Mouse (Mus musculus) c-Kit-positive CD71-negative TER-119-negative erythroid progenitor cells, embryonic 14.5 days (primary cell): ENCODE results near the gene Padi6.

Experiments used
- DNase-seq: peaks from one replicate; pipeline ENCODE4 v3.0.0-alpha.2; 2013; ENCODE audit warnings: low read depth

Gene Padi6

GRCm38 (mm10) chr4:140747978-140748377 is 5.5 kb upstream of the Padi6 start:
- DNase-seq = no peak

DNA sequence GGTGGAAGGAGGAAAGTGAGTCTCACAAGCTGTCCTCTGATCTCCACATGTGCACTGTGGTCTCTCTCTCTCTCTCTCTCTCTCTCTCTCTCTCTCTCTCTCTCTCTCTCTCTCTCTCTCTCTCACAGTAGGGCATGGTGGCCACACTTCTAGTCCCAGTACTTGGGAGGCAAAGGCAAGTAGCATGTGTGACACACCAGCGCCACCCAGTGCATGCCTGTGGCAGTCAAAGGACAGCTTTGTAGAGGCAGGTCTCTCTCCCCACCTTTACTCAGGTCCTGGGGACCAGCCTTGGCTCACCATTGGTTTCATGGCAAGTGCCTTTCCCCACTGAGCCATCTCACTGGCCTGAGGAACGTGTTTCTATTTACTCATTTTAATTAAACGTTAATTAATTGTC is 2.2 kb upstream of the Padi6 start:
- DNase-seq = peak; percentile 65

DNA sequence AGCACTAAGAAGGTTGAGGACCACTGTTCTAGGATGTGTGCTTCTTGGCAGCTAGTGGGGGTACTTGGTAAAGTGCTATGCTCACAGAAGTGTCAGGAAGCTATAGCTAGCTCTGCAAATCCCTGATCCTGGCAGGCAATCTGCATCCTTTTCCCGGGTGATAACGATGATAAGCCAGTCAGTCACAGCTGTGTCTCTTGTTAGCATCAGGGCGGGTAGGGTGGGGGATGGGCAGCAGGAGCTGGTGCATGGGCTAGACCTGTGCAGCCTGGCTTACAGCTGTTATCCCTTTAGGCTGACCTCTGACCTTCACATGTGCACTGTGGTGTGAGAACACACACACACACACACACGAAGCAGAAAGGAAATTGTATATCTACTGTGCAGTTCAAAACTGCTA is 643 bp upstream of the Padi6 start:
- no peak for DNase-seq

DNA sequence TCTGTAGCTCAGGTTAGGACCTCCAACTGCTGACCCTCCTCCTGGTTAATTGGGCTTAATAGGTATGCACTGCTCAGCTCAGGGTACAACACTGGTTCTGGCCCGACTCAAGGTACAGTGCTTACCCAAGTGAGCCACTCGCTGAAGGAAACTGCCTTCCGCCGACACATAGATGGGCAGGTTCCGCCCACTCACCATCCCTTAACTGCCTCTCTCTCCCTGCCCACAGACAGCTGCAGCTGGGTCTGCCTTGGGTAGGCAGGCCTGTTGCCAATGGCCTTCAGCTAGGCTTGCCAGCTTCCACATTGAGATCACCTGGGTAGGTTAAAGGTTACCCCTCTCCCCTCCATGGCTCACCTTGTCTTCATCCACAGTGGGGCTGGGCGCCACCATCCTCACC is 1.0 kb downstream of the Padi6 start:
- DNase-seq = no peak

DNA sequence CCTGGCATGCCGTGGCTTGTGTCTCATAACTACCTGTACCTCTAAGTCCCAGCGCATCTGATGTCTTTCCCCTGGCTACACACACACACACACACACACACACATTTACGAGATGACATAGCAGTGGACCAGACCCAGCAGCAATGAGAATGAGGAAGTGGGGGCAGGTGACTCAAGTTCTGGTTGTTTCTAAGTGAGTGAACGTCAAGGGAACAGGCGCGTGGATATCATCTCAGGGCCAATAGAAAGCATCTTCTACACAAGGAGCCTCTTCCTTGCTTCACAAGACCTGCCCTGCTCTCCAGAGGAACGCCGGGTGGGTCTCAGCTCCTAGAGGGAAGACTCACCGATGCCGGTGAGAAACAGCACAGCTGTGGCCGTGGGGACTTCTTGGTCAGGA is 1.8 kb downstream of the Padi6 start:
- no peak for DNase-seq

GRCm38 (mm10) chr4:140732871-140733270 is 9.6 kb downstream of the Padi6 start:
- no peak for DNase-seq

- DNase-seq = no peak
Measured at GRCm38 (mm10) chr4:140731654-140732053, 10.8 kb downstream of the Padi6 start.

- no peak for DNase-seq
Measured at GRCm38 (mm10) chr4:140726907-140727306, 15.5 kb downstream of the Padi6 start.

GRCm38 (mm10) chr4:140724739-140725138 is 17.7 kb downstream of the Padi6 start:
- DNase-seq = no peak

- no peak for DNase-seq
Measured at GRCm38 (mm10) chr4:140723801-140724200, 18.6 kb downstream of the Padi6 start.

GRCm38 (mm10) chr4:140723192-140723591 is 19.3 kb downstream of the Padi6 start:
- DNase-seq = no peak

DNA sequence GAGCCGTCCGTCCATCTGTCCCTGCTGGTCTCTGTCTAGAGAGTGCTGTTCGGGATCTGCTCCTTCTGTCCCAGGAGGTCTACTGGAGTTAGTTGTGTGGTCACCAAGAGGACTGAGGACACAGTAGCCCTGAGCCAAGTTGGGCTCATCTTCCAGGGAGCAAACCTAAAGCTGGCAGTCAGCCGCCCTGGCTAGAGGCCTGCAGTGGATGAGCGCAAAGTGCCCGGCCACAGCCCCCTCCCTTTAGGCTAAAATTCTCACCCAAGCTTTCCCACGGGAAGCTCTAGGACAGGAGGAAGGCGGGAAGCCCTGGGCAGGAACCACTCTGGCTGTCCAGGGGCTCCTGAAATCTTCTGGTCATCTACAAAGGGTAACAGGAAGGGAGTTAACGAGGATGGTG is 19.7 kb downstream of the Padi6 start:
- no peak for DNase-seq

GRCm38 (mm10) chr4:140721968-140722490 is 20.4 kb downstream of the Padi6 start:
- no peak for DNase-seq

DNA sequence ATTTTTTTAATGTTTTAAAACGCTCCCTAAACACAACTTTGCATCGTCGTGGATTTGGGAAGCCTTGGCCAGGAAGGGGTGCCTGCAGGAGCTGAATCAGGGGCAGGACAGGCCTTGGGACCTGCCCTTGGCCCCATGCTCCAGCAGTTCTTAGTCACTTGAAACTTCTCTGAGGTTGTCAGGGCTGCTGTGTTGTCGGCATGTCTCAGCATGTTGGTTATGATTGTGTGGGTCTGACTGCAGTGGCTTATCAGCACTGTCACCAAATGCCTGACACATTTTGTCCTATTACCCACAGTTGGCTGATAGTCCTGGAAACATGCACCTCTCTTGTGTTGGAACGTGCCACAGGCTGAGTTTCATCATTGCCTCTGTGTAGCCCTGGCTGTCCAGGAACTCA is 22.4 kb downstream of the Padi6 start:
- DNase-seq = no peak

DNA sequence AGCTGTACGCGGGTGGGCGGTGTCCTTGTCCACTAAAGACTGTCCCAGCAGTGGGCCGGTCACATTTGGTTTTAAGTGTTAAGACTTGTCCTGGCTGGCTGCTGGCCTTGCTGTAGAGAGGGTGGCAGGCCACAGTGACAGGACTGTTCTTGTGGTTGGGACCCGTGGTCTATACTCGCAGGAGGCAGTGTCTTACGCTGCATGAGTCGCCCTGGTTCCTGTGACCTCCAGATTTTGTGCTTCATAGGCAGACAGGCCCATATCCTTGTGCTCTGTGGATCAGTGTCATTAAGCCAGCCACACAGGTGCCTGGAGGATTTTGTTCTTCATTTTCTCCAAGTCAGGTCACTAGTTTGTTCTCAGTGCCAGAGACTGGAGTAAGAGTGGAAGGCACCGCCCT is 24.0 kb downstream of the Padi6 start:
- no peak for DNase-seq

- DNase-seq = no peak
Measured at GRCm38 (mm10) chr4:140716994-140717393, 25.4 kb downstream of the Padi6 start.

GRCm38 (mm10) chr4:140714586-140714985 is 27.9 kb downstream of the Padi6 start:
- no peak for DNase-seq

- DNase-seq = peak; percentile 73
Measured at GRCm38 (mm10) chr4:140713480-140714365, 28.7 kb downstream of the Padi6 start.

DNA sequence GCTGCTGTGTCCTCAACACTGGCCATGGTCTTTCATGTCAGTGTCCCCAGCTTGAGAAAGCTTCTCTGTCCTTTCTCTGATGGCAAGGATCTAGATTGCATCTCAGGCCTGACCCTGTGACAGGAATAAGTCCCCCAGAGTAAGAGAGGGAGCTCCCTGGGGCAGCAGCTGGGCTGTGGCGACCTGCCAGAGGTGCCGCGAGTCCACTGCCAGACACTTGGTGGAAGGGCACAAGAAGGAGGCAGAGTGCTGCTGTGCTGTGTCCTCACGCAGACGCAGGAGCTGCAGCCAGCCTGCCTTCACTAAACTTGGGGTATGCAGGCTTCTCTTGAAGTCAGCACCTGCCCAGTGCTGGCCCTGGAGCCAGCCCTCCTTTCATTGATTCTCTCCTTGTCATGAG is 31.1 kb downstream of the Padi6 start:
- no peak for DNase-seq

DNA sequence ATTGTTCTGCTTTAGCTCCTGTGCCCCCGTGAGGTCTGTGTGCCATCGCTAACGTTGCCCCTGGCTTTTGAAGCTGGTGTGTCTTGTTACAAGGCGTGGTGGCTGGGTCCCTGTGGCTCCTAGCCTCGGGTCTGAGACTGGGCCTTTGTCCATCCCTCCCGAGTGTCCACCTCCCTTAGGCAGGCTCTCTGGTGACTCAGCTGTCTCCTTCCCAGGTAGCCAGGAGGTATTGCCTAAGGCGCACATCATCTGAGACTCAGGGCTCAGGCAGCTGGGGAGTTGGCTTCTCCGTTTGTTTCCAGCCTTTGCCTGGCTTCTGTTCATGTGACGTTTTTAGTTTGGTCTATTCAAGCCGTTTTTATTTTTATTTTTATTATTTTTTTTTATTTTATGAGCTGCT is 31.7 kb downstream of the Padi6 start:
- DNase-seq = no peak

- DNase-seq = no peak
Measured at GRCm38 (mm10) chr4:140709617-140710016, 32.8 kb downstream of the Padi6 start.

DNA sequence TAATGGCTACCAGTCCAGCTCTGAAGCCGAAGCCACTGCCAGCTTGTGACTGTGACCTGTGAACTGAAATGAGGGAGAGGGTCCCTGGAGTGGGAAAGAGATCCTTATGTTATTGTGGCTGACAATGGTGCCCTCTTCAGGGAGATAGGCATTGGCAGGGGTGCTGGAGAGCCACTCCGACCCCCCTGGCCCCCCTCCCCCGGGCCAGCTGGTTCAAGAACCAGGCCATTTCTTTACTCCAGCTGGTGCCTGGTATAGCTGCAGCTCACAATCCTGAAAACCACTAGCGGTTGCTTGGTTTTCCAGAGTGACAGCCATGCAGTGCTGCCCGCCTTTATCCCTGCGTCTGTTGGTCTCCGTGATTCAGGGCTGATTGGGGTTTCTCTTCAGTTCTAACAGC is 33.3 kb downstream of the Padi6 start:
- DNase-seq = no peak

DNA sequence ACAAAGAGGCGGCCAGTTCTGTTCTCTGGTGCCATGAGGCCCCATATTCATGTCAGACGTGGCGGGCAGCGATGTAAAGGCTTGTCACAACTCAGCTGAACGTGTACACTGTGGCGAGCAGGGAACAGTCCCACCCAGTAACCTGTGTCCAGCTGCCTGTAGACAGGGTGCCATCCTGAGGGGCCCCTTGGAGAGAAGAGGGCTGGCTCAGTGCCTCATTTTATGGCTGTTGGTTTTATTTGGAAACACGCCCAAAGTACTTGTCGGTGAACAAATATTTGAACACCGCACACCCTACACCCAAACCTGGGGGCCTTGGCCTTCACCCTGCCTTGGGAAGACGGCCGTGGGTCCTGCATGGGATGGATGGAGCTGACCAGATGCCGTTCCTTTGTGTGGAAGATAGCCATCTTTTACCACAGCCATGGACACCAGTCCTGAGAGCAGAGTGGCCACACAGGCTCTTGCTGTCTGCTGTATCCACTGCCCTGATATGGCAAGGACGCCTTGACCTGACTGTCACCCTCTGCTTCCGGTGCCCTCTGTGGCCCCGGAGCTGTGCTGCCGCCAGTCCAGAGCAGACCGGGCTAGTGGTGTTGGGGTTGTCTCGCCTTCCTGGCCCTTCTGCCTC is 34.0 kb downstream of the Padi6 start:
- no peak for DNase-seq
